In genomic region chr4:102478104-102478503, GRCm38 (mm10) we compare ENCODE assay signal across 28 mouse cellular contexts.
DNase-seq lines count a peak whose midpoint lies in the region; ATAC-seq and TF ChIP-seq lines count a peak whose summit lies in the region.
"Had no signal": no experiment of that assay in that cellular context is flagged by ENCODE, and none has a peak within 500 bp of the region (broad histone marks: within the 10 kb centered on the region; RNA-seq: fewer than 3 reads in every experiment).

No protein-coding gene starts in this region.

- no peak overlapping the region for H3K4me2 ChIP-seq in kidney, embryonic 14.5 days (replicated peaks; ENCODE audit: low read depth, low read length)
- H3K4me2 ChIP-seq in kidney, postnatal 0 days (ENCODE audit: low read length): no peak overlapping the region
- H3K4me2 ChIP-seq: embryonic facial prominence, embryonic 15.5 days; forebrain, embryonic 12.5 days; hindbrain, embryonic 15.5 days; lung, embryonic 14.5 days; midbrain, embryonic 15.5 days; neural tube, embryonic 12.5 days had no signal

- intact Hi-C loops in left cerebral cortex, postnatal 4 days (cut with DNase I): no loop called here

- no peak for ATAC-seq in kidney, embryonic 14.5 days (ENCODE audit: low FRiP score, low TSS enrichment)
- ATAC-seq in kidney, postnatal 0 days (replicated peaks; ENCODE audit: low FRiP score, low read depth): no peak
- ATAC-seq: forebrain, postnatal 0 days; midbrain, embryonic 15.5 days had no signal

- 53% methylated on average over 3 of the region's 3 CpGs for WGBS in kidney, embryonic 14.5 days
- WGBS in kidney, adult 2 months: 28% methylated on average over 3 of the region's 3 CpGs
- 29% methylated on average over 3 of the region's 3 CpGs for WGBS in kidney, postnatal 0 days

- H3K27me3 ChIP-seq in kidney, embryonic 14.5 days (ENCODE audit: control insufficient read depth, insufficient read depth, low read length): no peaks in the 10 kb centered on the region
- H3K27me3 ChIP-seq in kidney, adult 2 months (replicated peaks; ENCODE audit: control insufficient read depth, insufficient read depth, low read length): no peaks in the 10 kb centered on the region
- no peaks in the 10 kb centered on the region for H3K27me3 ChIP-seq in kidney, postnatal 0 days (ENCODE audit: insufficient read depth, low read length)
- H3K27me3 ChIP-seq: embryonic facial prominence, embryonic 15.5 days; forebrain, embryonic 12.5 days; hindbrain, embryonic 15.5 days; midbrain, embryonic 15.5 days; neural tube, embryonic 12.5 days had no signal

- no peak overlapping the region for H3K27ac ChIP-seq in kidney, embryonic 14.5 days (ENCODE audit: low read depth, low read length)
- no peak overlapping the region for H3K27ac ChIP-seq in kidney, adult 2 months (ENCODE audit: insufficient read depth, low read depth, low read length)
- no peak overlapping the region for H3K27ac ChIP-seq in kidney, postnatal 0 days
- H3K27ac ChIP-seq: embryonic facial prominence, embryonic 10.5 days; embryonic facial prominence, embryonic 15.5 days; forebrain, embryonic 12.5 days; hindbrain, embryonic 10.5 days; hindbrain, embryonic 15.5 days; layer of hippocampus, adult 2 months; liver, embryonic 14.5 days; midbrain, embryonic 10.5 days; midbrain, embryonic 15.5 days; neural tube, embryonic 12.5 days had no signal

- no peak for TF ChIP-seq CTCF in kidney, adult 2 months (conservative IDR thresholded peaks at IDR 0.05; ENCODE audit: insufficient read depth, insufficient read length, low read depth, low read length)
- no peak for TF ChIP-seq CTCF in kidney, postnatal 0 days (IDR thresholded peaks at IDR 0.05; ENCODE audit: low read depth)

- no peaks in the 10 kb centered on the region for H3K4me1 ChIP-seq in kidney, embryonic 14.5 days (ENCODE audit: control insufficient read depth, insufficient read depth, low read length)
- H3K4me1 ChIP-seq in kidney, adult 2 months (ENCODE audit: control insufficient read depth, insufficient read depth, low read length): no peaks in the 10 kb centered on the region; the same call in 1 of the 2 replicates
- 0 out of 2 replicates have a peak, but pooled peaks cover 3% of the 10 kb centered on the region for H3K4me1 ChIP-seq in kidney, postnatal 0 days (replicated peaks; ENCODE audit: insufficient read depth, low read length)
- H3K4me1 ChIP-seq: embryonic facial prominence, embryonic 15.5 days; midbrain, embryonic 15.5 days; neural tube, embryonic 12.5 days had no signal

- DNase-seq in kidney, adult 11 months: peak; percentile 82
- DNase-seq in kidney, adult 2 months: peak; percentile 90
- DNase-seq in kidney, postnatal 0 days (ENCODE audit: low spot score): peak; percentile 28
- no peak for DNase-seq in right cerebral cortex, postnatal 4 days
- no peak for DNase-seq in cerebellum, postnatal 14 days
- no peak for DNase-seq in left cerebral cortex, postnatal 4 days
- DNase-seq: adrenal gland, postnatal 25 days; cerebellum, adult 11-12 months; cerebellum, adult 9-11 months; forebrain, postnatal 0 days; gastrocnemius, postnatal 14 days; heart, postnatal 14 days; lung, embryonic 14.5 days; lung, postnatal 14 days; thymus, postnatal 4 days had no signal

- no peaks in the 10 kb centered on the region for H3K36me3 ChIP-seq in kidney, embryonic 14.5 days (ENCODE audit: control insufficient read depth, insufficient read depth, low read length)
- no peaks in the 10 kb centered on the region for H3K36me3 ChIP-seq in kidney, adult 2 months (ENCODE audit: control insufficient read depth, insufficient read depth, low read length)
- H3K36me3 ChIP-seq in kidney, postnatal 0 days (ENCODE audit: insufficient read depth, low read length): no peaks in the 10 kb centered on the region
- H3K36me3 ChIP-seq: embryonic facial prominence, embryonic 10.5 days; embryonic facial prominence, embryonic 15.5 days; forebrain, embryonic 12.5 days; G1E; hindbrain, embryonic 10.5 days; hindbrain, embryonic 15.5 days; midbrain, embryonic 10.5 days; midbrain, embryonic 15.5 days; neural tube, embryonic 12.5 days had no signal

- H3K4me3 ChIP-seq in kidney, embryonic 14.5 days (ENCODE audit: low read length): no peak overlapping the region
- no peak overlapping the region for H3K4me3 ChIP-seq in kidney, adult 2 months (ENCODE audit: insufficient read depth, low read depth, low read length)
- H3K4me3 ChIP-seq in kidney, postnatal 0 days (replicated peaks; ENCODE audit: low read depth, low read length): no peak overlapping the region
- H3K4me3 ChIP-seq: embryonic facial prominence, embryonic 10.5 days; embryonic facial prominence, embryonic 15.5 days; forebrain, embryonic 12.5 days; hindbrain, embryonic 10.5 days; hindbrain, embryonic 15.5 days; layer of hippocampus, adult 2 months; midbrain, embryonic 10.5 days; midbrain, embryonic 15.5 days; myocyte; neural tube, embryonic 12.5 days had no signal

- no peak overlapping the region for H3K9ac ChIP-seq in kidney, embryonic 14.5 days (ENCODE audit: low read depth, low read length)
- H3K9ac ChIP-seq in kidney, postnatal 0 days (ENCODE audit: low read depth, low read length): no peak overlapping the region
- H3K9ac ChIP-seq: embryonic facial prominence, embryonic 15.5 days; forebrain, embryonic 12.5 days; forebrain, postnatal 0 days; hindbrain, embryonic 15.5 days; liver, embryonic 14.5 days; lung, embryonic 14.5 days; midbrain, embryonic 15.5 days; neural tube, embryonic 12.5 days had no signal

- no peak for TF ChIP-seq POLR2A in kidney, adult 2 months (IDR thresholded peaks at IDR 0.05; ENCODE audit: low read depth, low read length)

- H3K9me3 ChIP-seq in kidney, embryonic 14.5 days (ENCODE audit: control insufficient read depth, low read length): no peaks in the 10 kb centered on the region
- H3K9me3 ChIP-seq in kidney, postnatal 0 days (replicated peaks; ENCODE audit: low read length): no peaks in the 10 kb centered on the region
- H3K9me3 ChIP-seq: embryonic facial prominence, embryonic 10.5 days; embryonic facial prominence, embryonic 15.5 days; forebrain, embryonic 12.5 days; hindbrain, embryonic 10.5 days; hindbrain, embryonic 15.5 days; midbrain, embryonic 10.5 days; midbrain, embryonic 15.5 days; neural tube, embryonic 12.5 days had no signal

Comparison
In these comparisons a context has a peak if more than half of its experiments do, and no peak if none do; other contexts are left out.
1. DNase-seq: peak in kidney, adult 11 months (single experiment), kidney, adult 2 months (single experiment) and kidney, postnatal 0 days (single experiment); none in right cerebral cortex, postnatal 4 days (single experiment), cerebellum, postnatal 14 days (0 of 2) and left cerebral cortex, postnatal 4 days (single experiment).